Mouse (Mus musculus): ENCODE measurements around the gene Rbpj. TPM values are rescaled to one million over a fixed set of nuclear protein-coding genes. Genes with fewer than 3 reads are reported as not detected.

Gene Rbpj
- total and polyA plus RNA-seq, 2 experiments: 4.2 to 9.6 TPM

GRCm38 (mm10) chr5:53470141-53471079 is 4.5 kb downstream of the Rbpj start:
- WGBS: 19% methylated on average over 16 of the region's 16 CpGs
- peak; percentile 54 for DNase-seq (ENCODE audit: extremely low read depth, low read depth, low spot score)
- H3K9ac ChIP-seq (ENCODE audit: low read depth, low read length): peak overlapping the region; percentile 0; the same call in 1 of the 2 replicates
- no peaks in the 10 kb centered on the region for H3K27me3 ChIP-seq (ENCODE audit: control insufficient read depth, insufficient read depth, low read length)
- peak overlapping the region; percentile 11; the same call in 1 of the 2 replicates for H3K27ac ChIP-seq (replicated peaks; ENCODE audit: insufficient read depth, low read depth, low read length)
- TF ChIP-seq CTCF (IDR thresholded peaks at IDR 0.05; ENCODE audit: low read depth, low read length) (no peak), POLR2A (IDR thresholded peaks at IDR 0.05; ENCODE audit: extremely low read depth, insufficient read depth, low read length) (no peak)
- H3K79me2 ChIP-seq (ENCODE audit: control insufficient read depth, insufficient read depth, low read length): no peaks in the 10 kb centered on the region
- H3K4me3 ChIP-seq (ENCODE audit: insufficient read depth, low read depth, low read length): peak overlapping the region; percentile 45
- H3K36me3 ChIP-seq (ENCODE audit: control insufficient read depth, insufficient read depth, low read length): no peaks in the 10 kb centered on the region
- peaks cover 5% of the 10 kb centered on the region; the same call in 1 of the 2 replicates for H3K4me1 ChIP-seq (ENCODE audit: control insufficient read depth, insufficient read depth, low read length)

- no peak overlapping the region for H3K4me3 ChIP-seq (ENCODE audit: insufficient read depth, low read depth, low read length)
- WGBS: 86% methylated on average over 11 of the region's 11 CpGs
- TF ChIP-seq CTCF (IDR thresholded peaks at IDR 0.05; ENCODE audit: low read depth, low read length): no peak
- TF ChIP-seq POLR2A (IDR thresholded peaks at IDR 0.05; ENCODE audit: extremely low read depth, insufficient read depth, low read length): no peak
- no peak overlapping the region for H3K27ac ChIP-seq (replicated peaks; ENCODE audit: insufficient read depth, low read depth, low read length)
- H3K4me1 ChIP-seq (ENCODE audit: control insufficient read depth, insufficient read depth, low read length): peaks cover 5% of the 10 kb centered on the region; the same call in 1 of the 2 replicates
- H3K36me3 ChIP-seq (ENCODE audit: control insufficient read depth, insufficient read depth, low read length): no peaks in the 10 kb centered on the region
- no peak for DNase-seq (ENCODE audit: extremely low read depth, low read depth, low spot score)
- no peak overlapping the region for H3K9ac ChIP-seq (ENCODE audit: low read depth, low read length)
- no peaks in the 10 kb centered on the region for H3K27me3 ChIP-seq (ENCODE audit: control insufficient read depth, insufficient read depth, low read length)
- no peaks in the 10 kb centered on the region for H3K79me2 ChIP-seq (ENCODE audit: control insufficient read depth, insufficient read depth, low read length)
These were observed 6.5 kb downstream of the Rbpj start for GRCm38 (mm10) chr5:53472485-53472884.

GRCm38 (mm10) chr5:53479161-53479560 is 13.2 kb downstream of the Rbpj start:
- H3K27me3 ChIP-seq (ENCODE audit: control insufficient read depth, insufficient read depth, low read length): no peaks in the 10 kb centered on the region
- WGBS: 76% methylated on average over 6 of the region's 6 CpGs
- no peaks in the 10 kb centered on the region for H3K79me2 ChIP-seq (ENCODE audit: control insufficient read depth, insufficient read depth, low read length)
- H3K27ac ChIP-seq (replicated peaks; ENCODE audit: insufficient read depth, low read depth, low read length): no peak overlapping the region
- H3K4me1 ChIP-seq (ENCODE audit: control insufficient read depth, insufficient read depth, low read length): no peaks in the 10 kb centered on the region
- DNase-seq (ENCODE audit: extremely low read depth, low read depth, low spot score): no peak
- no peak overlapping the region for H3K4me3 ChIP-seq (ENCODE audit: insufficient read depth, low read depth, low read length)
- TF ChIP-seq POLR2A (IDR thresholded peaks at IDR 0.05; ENCODE audit: extremely low read depth, insufficient read depth, low read length) (no peak), CTCF (IDR thresholded peaks at IDR 0.05; ENCODE audit: low read depth, low read length) (no peak)
- no peaks in the 10 kb centered on the region for H3K36me3 ChIP-seq (ENCODE audit: control insufficient read depth, insufficient read depth, low read length)
- no peak overlapping the region for H3K9ac ChIP-seq (ENCODE audit: low read depth, low read length)

- H3K79me2 ChIP-seq (ENCODE audit: control insufficient read depth, insufficient read depth, low read length): no peaks in the 10 kb centered on the region
- TF ChIP-seq CTCF (IDR thresholded peaks at IDR 0.05; ENCODE audit: low read depth, low read length) (no peak), POLR2A (IDR thresholded peaks at IDR 0.05; ENCODE audit: extremely low read depth, insufficient read depth, low read length) (no peak)
- no peaks in the 10 kb centered on the region for H3K27me3 ChIP-seq (ENCODE audit: control insufficient read depth, insufficient read depth, low read length)
- H3K36me3 ChIP-seq (ENCODE audit: control insufficient read depth, insufficient read depth, low read length): no peaks in the 10 kb centered on the region
- H3K4me1 ChIP-seq (ENCODE audit: control insufficient read depth, insufficient read depth, low read length): no peaks in the 10 kb centered on the region
- 79% methylated on average over 5 of the region's 5 CpGs for WGBS
- H3K4me3 ChIP-seq (ENCODE audit: insufficient read depth, low read depth, low read length): no peak overlapping the region
- H3K9ac ChIP-seq (ENCODE audit: low read depth, low read length): no peak overlapping the region
- DNase-seq (ENCODE audit: extremely low read depth, low read depth, low spot score): no peak
- no peak overlapping the region for H3K27ac ChIP-seq (replicated peaks; ENCODE audit: insufficient read depth, low read depth, low read length)
These were observed 13.9 kb downstream of the Rbpj start for GRCm38 (mm10) chr5:53479891-53480290.

- Histone ChIP-seq H3K27me3 (ENCODE audit: control insufficient read depth, insufficient read depth, low read length) (no peaks in the 10 kb centered on the region), H3K27ac (replicated peaks; ENCODE audit: insufficient read depth, low read depth, low read length) (no peak overlapping the region), H3K4me1 (ENCODE audit: control insufficient read depth, insufficient read depth, low read length) (no peaks in the 10 kb centered on the region), H3K36me3 (ENCODE audit: control insufficient read depth, insufficient read depth, low read length) (no peaks in the 10 kb centered on the region), H3K4me3 (ENCODE audit: insufficient read depth, low read depth, low read length) (no peak overlapping the region), H3K79me2 (ENCODE audit: control insufficient read depth, insufficient read depth, low read length) (no peaks in the 10 kb centered on the region), H3K9ac (ENCODE audit: low read depth, low read length) (no peak overlapping the region)
- 81% methylated on average over 2 of the region's 2 CpGs for WGBS
- DNase-seq (ENCODE audit: extremely low read depth, low read depth, low spot score): no peak
- TF ChIP-seq CTCF (IDR thresholded peaks at IDR 0.05; ENCODE audit: low read depth, low read length): no peak
- TF ChIP-seq POLR2A (IDR thresholded peaks at IDR 0.05; ENCODE audit: extremely low read depth, insufficient read depth, low read length): no peak
These were observed 15.1 kb downstream of the Rbpj start for GRCm38 (mm10) chr5:53481021-53481420.

Measured in liver, adult 2 months (tissue).